Mouse (Mus musculus) embryo, embryonic 10.5 days (tissue): ENCODE results near the gene C2cd5.

Experiments
- DNase-seq: peaks from one replicate; pipeline ENCODE4 v3.0.0-alpha.2; 2015; ENCODE audit warnings: low spot score

Gene C2cd5

DNA sequence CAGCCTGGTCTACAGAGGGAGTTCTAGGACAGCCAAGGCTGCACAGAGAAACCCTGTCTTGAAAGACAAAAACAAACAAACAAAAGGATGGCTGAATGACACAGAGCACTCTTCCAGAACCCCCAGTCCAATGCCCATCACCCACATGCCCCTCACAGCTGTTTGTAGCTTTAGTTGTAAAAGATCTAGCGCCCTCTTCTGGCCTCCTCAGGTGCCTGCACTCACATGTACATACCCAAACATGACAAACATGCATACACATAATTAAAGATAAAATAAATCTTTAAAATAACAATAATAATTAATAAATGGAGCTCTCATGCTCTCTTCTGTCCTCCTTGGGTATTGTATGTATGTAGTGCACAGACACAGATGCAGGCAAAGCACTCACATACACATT, 122.7 kb downstream of the C2cd5 start:
- no peak for DNase-seq

DNA sequence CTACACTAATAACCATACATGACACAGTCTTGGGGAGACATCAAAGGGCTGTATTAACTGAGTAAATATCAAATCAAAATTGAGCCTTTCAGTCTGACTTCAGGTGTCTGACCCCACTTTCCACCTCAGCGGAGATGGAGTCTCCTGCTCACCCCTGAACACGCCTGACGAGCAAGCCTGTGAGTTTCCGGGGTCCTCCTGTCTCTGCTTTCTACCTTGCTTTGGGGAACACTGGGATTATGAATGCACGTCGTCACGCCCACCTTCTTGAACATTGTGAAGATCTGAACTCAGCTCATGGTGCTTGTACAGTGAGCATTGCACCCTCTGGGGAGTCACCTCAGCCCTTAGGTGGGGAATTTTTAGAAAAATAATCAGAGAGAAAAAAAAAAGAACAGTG, 126.7 kb downstream of the C2cd5 start:
- no peak for DNase-seq

GRCm38 (mm10) chr6:142972205-142972604, 127.7 kb downstream of the C2cd5 start:
- no peak for DNase-seq

GRCm38 (mm10) chr6:142967407-142967806, 132.5 kb downstream of the C2cd5 start:
- no peak for DNase-seq

DNA sequence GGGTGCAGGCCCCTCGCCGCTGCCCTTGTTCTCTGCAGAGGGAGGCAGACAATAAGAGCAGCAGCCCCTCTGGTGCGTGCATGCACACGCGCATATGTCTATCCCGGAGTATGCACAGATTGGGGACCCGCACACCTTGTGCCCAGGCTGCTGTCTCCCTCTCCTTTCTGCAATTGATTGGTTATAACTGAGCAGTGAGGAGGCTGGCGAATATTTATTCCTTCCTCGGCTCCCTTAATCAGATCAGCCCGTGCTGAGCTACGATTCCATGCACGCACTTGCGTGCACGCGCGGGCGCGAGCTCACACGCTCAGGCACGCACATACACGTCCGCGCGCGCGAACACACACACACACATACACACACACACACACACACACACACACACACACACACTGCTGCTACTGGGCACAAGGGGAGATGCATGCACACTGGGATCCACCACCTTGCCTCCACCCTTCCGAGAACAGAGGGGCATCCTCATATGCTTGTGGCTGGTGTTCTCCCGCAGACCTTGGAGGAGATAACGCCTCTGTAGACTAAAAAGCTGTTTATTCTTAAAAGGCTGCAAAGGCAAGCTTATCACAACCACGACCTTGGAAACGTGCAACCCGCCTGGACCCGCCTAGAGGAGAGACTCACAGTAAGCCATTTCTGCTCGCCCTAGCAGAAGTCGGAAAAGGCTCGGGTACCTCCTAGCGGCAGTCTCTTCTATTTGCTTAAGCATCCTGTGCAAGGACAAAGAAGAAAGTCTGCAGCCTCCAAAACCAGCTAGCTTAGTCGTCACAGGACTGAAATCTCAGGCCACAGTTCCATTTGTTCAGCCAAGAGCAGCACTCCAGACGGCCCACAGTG, 135.2 kb downstream of the C2cd5 start:
- DNase-seq = peak; percentile 93

GRCm38 (mm10) chr6:142964076-142964530, 135.8 kb downstream of the C2cd5 start, which contains the start of gene St8sia1:
Gene St8sia1 (minus strand): TSS chr6:142964452.
- peak; percentile 71 for DNase-seq

- DNase-seq = no peak
Observed at GRCm38 (mm10) chr6:142963480-142964075, 136.4 kb downstream of the C2cd5 start.

DNA sequence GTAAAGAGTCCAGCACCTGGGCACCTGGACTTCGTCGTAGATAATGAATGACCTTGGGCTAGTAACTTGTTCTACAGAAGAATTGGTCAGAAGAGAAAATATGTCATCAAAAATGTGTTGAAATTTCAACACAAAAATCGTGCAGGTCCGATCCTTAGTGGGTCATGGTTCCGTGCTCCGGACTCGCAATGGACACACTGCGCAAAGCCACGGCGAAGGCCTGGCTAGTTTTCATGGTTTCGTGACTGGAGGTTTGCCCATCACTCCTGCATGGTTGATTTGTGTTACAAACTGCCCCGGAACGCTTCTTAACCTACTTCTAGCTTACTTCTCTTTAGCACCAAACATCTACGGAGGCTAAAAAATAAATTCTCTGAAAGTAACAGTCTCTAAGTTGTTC, 137.1 kb downstream of the C2cd5 start:
- no peak for DNase-seq

- DNase-seq = no peak
Observed at GRCm38 (mm10) chr6:142962476-142962875, 137.5 kb downstream of the C2cd5 start.

DNA sequence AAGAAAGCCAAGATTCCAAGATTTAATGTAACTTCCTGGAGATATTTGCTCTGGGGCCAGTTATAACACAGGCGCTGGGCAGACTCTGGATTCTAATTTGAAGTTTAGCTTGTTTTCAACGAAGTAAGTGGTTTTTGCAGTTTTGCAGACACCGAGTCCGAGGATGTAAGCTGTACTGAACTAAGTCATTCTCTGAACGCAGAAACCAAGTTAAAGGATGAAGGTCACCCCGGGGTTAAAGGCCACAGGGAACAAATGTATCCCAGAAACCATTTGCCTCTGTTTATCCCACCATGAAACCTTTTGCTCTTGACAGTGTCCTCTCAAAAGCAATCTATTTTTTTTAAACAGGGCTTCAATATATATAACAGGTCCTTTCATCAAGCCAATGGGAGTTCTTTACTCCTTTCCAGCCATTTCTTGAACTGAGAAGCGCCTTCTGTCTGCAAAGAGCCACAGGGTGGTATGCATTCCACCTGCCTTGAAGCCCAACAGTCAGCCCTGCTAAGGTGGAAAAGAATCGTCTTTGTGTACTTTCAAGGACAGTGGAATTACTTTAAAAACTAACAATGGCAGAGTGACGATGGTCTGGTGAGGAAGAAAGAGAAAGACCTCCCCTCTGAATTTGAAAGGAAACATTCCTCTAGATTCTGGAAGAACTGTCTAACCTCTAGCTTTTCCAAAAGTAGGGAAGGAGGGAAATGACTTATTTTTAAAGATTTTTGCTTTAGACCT, 138.1 kb downstream of the C2cd5 start:
- no peak for DNase-seq
